Mouse (Mus musculus) midbrain, embryonic 11.5 days (tissue): Measurements from ENCODE around the gene Sox8. TPM values are rescaled to one million over a fixed set of nuclear protein-coding genes. Genes with fewer than 3 reads are reported as not detected.
A peak's percentile ranks its signal among the peaks of the same experiment; 100 is the strongest.

Experiments used
- ATAC-seq: fragments of 200-750 bp; cut with Nextera tagmentation; 2 replicates; pipeline ENCODE4 v1.8.0; 2017; ENCODE audit warnings: moderate TSS enrichment, moderate library complexity; ENCODE audit not compliant: low FRiP score
- DNase-seq: peaks from one replicate; pipeline ENCODE4 v3.0.0; 2015; ENCODE audit warnings: low spot score; ENCODE audit errors: missing footprints
- H3K27ac ChIP-seq: fragments of 300-500 bp; sonication (generic); 2 replicates; pipeline ENCODE4 v1.5.1; 2014; ENCODE audit warnings: low read depth, low read length
- H3K27me3 ChIP-seq: fragments of 300-500 bp; sonication (generic); 2 replicates; pipeline ENCODE4 v1.6.1; 2014; ENCODE audit warnings: mild to moderate bottlenecking, low read length, moderate library complexity, mixed read lengths; ENCODE audit not compliant: control insufficient read depth, insufficient read depth
- H3K36me3 ChIP-seq: fragments of 300-500 bp; sonication (generic); 2 replicates; pipeline ENCODE4 v1.6.1; 2014; ENCODE audit warnings: mild to moderate bottlenecking, low read length, moderate library complexity, mixed read lengths; ENCODE audit not compliant: control insufficient read depth, insufficient read depth
- H3K4me1 ChIP-seq: fragments of 300-500 bp; sonication (generic); 2 replicates; pipeline ENCODE4 v1.6.1; 2014; ENCODE audit warnings: low read length; ENCODE audit not compliant: control insufficient read depth, insufficient read depth
- H3K4me2 ChIP-seq: fragments of 300-500 bp; sonication (generic); 2 replicates; pipeline ENCODE4 v1.6.1; 2014; ENCODE audit warnings: mild to moderate bottlenecking, moderate library complexity
- H3K4me3 ChIP-seq: fragments of 300-500 bp; sonication (generic); 2 replicates; pipeline ENCODE4 v1.5.1; 2014; ENCODE audit warnings: low read depth, low read length
- H3K9ac ChIP-seq: fragments of 300-500 bp; sonication (generic); 2 replicates; pipeline ENCODE4 v1.6.1; 2014; ENCODE audit warnings: low read length
- H3K9me3 ChIP-seq: fragments of 300-500 bp; sonication (generic); 2 replicates; pipeline ENCODE4 v1.6.1; 2016; ENCODE audit warnings: low read length; ENCODE audit not compliant: control insufficient read depth
- WGBS: fragments of 180-500 bp; shearing (Covaris S2); extraction: QIAGEN DNeasy Blood & Tissue Kit; methylation state at CpG from one replicate; pipeline ENCODE4 v1.1.7; 2014; 5-methylcytosine and 5-hydroxymethylcytosine counted together
- polyA plus RNA-seq: library from polyadenylated mRNA; unstranded; fragments of >200 nt; fragmentation: Nextera tagmentation; extraction: Ambion mirVana; gene quantifications from 2 replicates; pipeline ENCODE4 v1.2.1, GENCODE M21; 2014

The Sox8 gene
- polyA plus RNA-seq, 1 experiment from 2014 or later = 2.0 TPM

- WGBS = 92% methylated on average over 11 of the region's 11 CpGs
- Histone ChIP-seq H3K27ac (no peak overlapping the region), H3K36me3 (no peaks in the 10 kb centered on the region), H3K4me1 (no peaks in the 10 kb centered on the region), H3K9ac (no peak overlapping the region), H3K4me3 (no peak overlapping the region), H3K27me3 (no peaks in the 10 kb centered on the region), H3K4me2 (no peak overlapping the region), H3K9me3 (no peaks in the 10 kb centered on the region)
- DNase-seq (no peak), ATAC-seq (no peak)
Observed at GRCm38 (mm10) chr17:25608137-25608785, 37.8 kb upstream of the Sox8 start.

- no peaks in the 10 kb centered on the region for H3K4me1 ChIP-seq
- H3K36me3 ChIP-seq = no peaks in the 10 kb centered on the region
- H3K27ac ChIP-seq = no peak overlapping the region
- no peaks in the 10 kb centered on the region for H3K9me3 ChIP-seq
- no peak overlapping the region for H3K4me3 ChIP-seq
- WGBS = 68% methylated on average over 5 of the region's 5 CpGs
- ATAC-seq = no peak
- DNase-seq = no peak
- H3K9ac ChIP-seq = no peak overlapping the region
- H3K4me2 ChIP-seq = no peak overlapping the region
- H3K27me3 ChIP-seq = no peaks in the 10 kb centered on the region
Observed at GRCm38 (mm10) chr17:25604234-25604633, 33.7 kb upstream of the Sox8 start.

- Histone ChIP-seq H3K27me3 (no peaks in the 10 kb centered on the region), H3K9ac (no peak overlapping the region), H3K4me3 (no peak overlapping the region), H3K4me1 (no peaks in the 10 kb centered on the region), H3K36me3 (no peaks in the 10 kb centered on the region), H3K9me3 (no peaks in the 10 kb centered on the region), H3K4me2 (no peak overlapping the region), H3K27ac (no peak overlapping the region)
- ATAC-seq (no peak), DNase-seq (no peak)
- 71% methylated on average over 8 of the region's 8 CpGs for WGBS
Observed at GRCm38 (mm10) chr17:25602366-25602765, 31.9 kb upstream of the Sox8 start.

GRCm38 (mm10) chr17:25597537-25597936 lies 27.1 kb upstream of the Sox8 start:
- no peaks in the 10 kb centered on the region for H3K9me3 ChIP-seq
- H3K4me1 ChIP-seq = no peaks in the 10 kb centered on the region
- H3K27me3 ChIP-seq = no peaks in the 10 kb centered on the region
- ATAC-seq = no peak
- 0 out of 2 replicates have a peak, but pooled peaks cover 3% of the 10 kb centered on the region for H3K36me3 ChIP-seq
- H3K4me2 ChIP-seq = no peak overlapping the region
- WGBS = 81% methylated on average over 3 of the region's 3 CpGs
- peak; percentile 31 for DNase-seq
- H3K4me3 ChIP-seq = no peak overlapping the region
- H3K27ac ChIP-seq = no peak overlapping the region
- no peak overlapping the region for H3K9ac ChIP-seq

- Histone ChIP-seq H3K4me1 (no peaks in the 10 kb centered on the region), H3K4me3 (no peak overlapping the region), H3K27me3 (no peaks in the 10 kb centered on the region), H3K9me3 (no peaks in the 10 kb centered on the region), H3K4me2 (no peak overlapping the region), H3K27ac (no peak overlapping the region), H3K36me3 (0 out of 2 replicates have a peak, but pooled peaks cover 5% of the 10 kb centered on the region), H3K9ac (no peak overlapping the region)
- no peak for ATAC-seq
- DNase-seq = peak; percentile 47
- WGBS = 92% methylated on average over 5 of the region's 5 CpGs
Observed at GRCm38 (mm10) chr17:25595495-25595894, 25.0 kb upstream of the Sox8 start.

- H3K9me3 ChIP-seq = no peaks in the 10 kb centered on the region
- H3K36me3 ChIP-seq = 0 out of 2 replicates have a peak, but pooled peaks cover 5% of the 10 kb centered on the region
- no peaks in the 10 kb centered on the region for H3K27me3 ChIP-seq
- no peak overlapping the region for H3K9ac ChIP-seq
- no peak overlapping the region for H3K27ac ChIP-seq
- DNase-seq = peak; percentile 57
- ATAC-seq = no peak
- H3K4me3 ChIP-seq = no peak overlapping the region
- no peak overlapping the region for H3K4me2 ChIP-seq
- WGBS = 69% methylated on average over 22 of the region's 22 CpGs
- H3K4me1 ChIP-seq = no peaks in the 10 kb centered on the region
Observed at GRCm38 (mm10) chr17:25593411-25594261, 23.1 kb upstream of the Sox8 start.

GRCm38 (mm10) chr17:25592336-25592735 lies 21.9 kb upstream of the Sox8 start:
- Histone ChIP-seq H3K4me3 (no peak overlapping the region), H3K4me1 (no peaks in the 10 kb centered on the region), H3K36me3 (0 out of 2 replicates have a peak, but pooled peaks cover 5% of the 10 kb centered on the region), H3K9ac (no peak overlapping the region), H3K27me3 (no peaks in the 10 kb centered on the region), H3K27ac (no peak overlapping the region), H3K9me3 (no peaks in the 10 kb centered on the region), H3K4me2 (no peak overlapping the region)
- ATAC-seq (no peak), DNase-seq (no peak)
- 90% methylated on average over 6 of the region's 6 CpGs for WGBS

- ATAC-seq (no peak), DNase-seq (peak; percentile 75)
- H3K4me2 ChIP-seq = no peak overlapping the region
- WGBS = 88% methylated on average over 4 of the region's 4 CpGs
- H3K4me3 ChIP-seq = no peak overlapping the region
- H3K9ac ChIP-seq = no peak overlapping the region
- no peak overlapping the region for H3K27ac ChIP-seq
- H3K36me3 ChIP-seq = 0 out of 2 replicates have a peak, but pooled peaks cover 2% of the 10 kb centered on the region
- H3K4me1 ChIP-seq = no peaks in the 10 kb centered on the region
- no peaks in the 10 kb centered on the region for H3K27me3 ChIP-seq
- no peaks in the 10 kb centered on the region for H3K9me3 ChIP-seq
Observed at GRCm38 (mm10) chr17:25590985-25591384, 20.5 kb upstream of the Sox8 start.

- no peak overlapping the region for H3K27ac ChIP-seq
- H3K4me2 ChIP-seq = no peak overlapping the region
- no peak for DNase-seq
- H3K4me1 ChIP-seq = no peaks in the 10 kb centered on the region
- H3K9ac ChIP-seq = no peak overlapping the region
- H3K27me3 ChIP-seq = no peaks in the 10 kb centered on the region
- 0 out of 2 replicates have a peak, but pooled peaks cover 2% of the 10 kb centered on the region for H3K36me3 ChIP-seq
- 96% methylated on average over 6 of the region's 6 CpGs for WGBS
- no peaks in the 10 kb centered on the region for H3K9me3 ChIP-seq
- no peak for ATAC-seq
- no peak overlapping the region for H3K4me3 ChIP-seq
Observed at GRCm38 (mm10) chr17:25590068-25590467, 19.6 kb upstream of the Sox8 start.
